Mouse (Mus musculus): Measurements from ENCODE around the gene Pate4.
"Not testable (repeated sequence)": the region's sequence is repeated elsewhere in the genome, so short reads cannot be mapped to it uniquely, and the experiment has no call there.

Pate4 gene

DNA sequence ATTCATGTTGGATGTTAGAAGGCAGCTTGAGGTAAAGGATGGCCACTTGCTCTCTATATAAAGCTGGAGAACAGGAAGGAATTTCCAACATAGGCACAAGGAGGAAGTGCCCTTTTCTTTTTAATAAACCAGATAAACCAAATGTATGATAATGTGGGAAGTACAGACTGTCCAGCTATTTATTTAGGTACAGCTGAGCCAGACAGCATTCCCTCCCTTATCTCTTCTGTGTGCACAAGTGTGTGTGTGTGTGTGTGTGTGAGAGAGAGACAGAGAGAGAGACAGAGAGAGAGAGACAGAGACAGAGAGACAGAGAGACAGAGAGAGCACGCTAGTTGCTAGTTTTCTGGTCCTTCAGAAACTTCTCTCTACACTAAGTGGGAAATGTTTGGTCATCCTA lies at the start of gene Pate4:
TSS of gene Pate4 (minus strand) at position 101 of the 400 bp plus-strand sequence.
- no peak for DNase-seq

DNA sequence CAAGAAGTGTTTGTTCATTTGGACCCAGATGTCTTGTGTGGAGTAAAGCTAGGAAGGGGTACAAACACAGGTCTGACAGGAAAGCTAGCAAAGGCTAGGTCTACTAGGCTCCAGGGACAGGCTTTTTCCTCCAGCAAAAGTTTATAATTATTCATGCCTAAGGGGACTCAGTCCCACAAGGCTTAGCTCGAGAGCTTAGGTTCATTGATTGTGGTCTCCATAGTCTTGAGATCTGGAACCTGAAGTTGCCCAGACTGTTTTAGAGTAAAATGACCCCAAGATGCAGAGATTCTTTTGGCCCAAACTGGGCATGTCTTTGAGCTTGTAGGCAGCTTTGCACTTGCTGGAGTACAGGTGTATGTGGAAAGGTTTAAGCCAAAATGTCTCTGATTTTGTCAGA lies 36.4 kb upstream of the Pate4 start, which contains the start of gene Pate3:
TSS of gene Pate3 (minus strand) at position 101 of the 400 bp plus-strand sequence.
- no peak for DNase-seq

DNA sequence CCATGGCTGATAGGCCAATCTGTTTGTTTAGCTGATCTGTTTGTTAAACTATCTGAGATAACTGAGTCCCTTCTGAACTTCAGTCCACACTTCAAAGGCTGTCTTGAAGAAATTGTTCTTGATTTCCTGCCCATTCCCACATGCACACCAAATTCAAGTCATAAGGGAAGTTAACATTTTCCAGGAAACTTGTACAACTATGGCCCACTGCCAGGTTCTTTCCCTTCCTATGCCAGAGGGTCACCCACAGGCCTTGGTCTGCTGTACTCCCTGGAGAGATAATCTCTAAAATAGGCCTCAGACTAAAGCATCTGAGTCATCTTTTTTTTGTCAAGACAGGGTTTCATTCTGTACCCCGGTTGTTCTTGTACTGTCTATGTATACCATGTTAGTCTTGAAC lies 21.2 kb upstream of the Pate4 start:
- DNase-seq = no peak

DNA sequence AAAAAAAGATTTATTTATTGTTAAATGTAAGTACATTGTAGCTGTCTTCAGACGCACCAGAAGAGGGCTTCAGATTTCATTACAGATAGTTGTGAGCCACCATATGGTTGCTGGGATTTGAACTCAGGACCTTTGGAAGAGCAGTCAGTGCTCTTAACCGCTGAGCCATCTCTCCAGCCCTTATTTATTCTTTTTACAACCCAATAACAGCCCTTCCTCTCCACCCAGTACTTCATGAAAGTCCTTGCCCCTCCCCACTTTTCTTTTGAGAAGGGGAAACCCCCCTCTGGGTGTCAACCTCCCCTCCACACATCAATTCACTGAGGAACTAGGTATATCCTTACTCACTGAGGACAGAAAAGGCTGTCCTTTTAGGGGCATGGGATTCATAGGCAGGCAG lies 5.0 kb upstream of the Pate4 start:
- DNase-seq = not testable (repeated sequence)

DNA sequence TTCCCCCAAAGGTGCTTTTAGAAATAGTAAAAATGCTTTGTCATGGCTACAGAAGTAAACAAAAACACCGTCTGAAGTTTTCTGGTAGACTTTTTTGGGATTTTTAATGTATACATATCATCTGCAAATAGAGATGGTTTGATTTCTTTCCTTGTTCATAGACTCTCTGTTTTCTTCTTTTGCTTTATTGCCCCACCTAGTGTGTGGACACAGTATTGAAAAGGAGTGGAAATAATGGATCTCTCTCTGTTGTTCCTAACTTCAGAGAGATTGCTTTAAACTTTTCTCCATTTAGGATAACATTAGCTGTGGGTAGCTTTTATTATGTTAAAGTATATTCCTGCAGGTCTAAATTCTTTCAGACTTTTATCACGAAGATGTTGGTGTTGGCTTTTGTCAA lies 2.3 kb upstream of the Pate4 start:
- no peak for DNase-seq

DNA sequence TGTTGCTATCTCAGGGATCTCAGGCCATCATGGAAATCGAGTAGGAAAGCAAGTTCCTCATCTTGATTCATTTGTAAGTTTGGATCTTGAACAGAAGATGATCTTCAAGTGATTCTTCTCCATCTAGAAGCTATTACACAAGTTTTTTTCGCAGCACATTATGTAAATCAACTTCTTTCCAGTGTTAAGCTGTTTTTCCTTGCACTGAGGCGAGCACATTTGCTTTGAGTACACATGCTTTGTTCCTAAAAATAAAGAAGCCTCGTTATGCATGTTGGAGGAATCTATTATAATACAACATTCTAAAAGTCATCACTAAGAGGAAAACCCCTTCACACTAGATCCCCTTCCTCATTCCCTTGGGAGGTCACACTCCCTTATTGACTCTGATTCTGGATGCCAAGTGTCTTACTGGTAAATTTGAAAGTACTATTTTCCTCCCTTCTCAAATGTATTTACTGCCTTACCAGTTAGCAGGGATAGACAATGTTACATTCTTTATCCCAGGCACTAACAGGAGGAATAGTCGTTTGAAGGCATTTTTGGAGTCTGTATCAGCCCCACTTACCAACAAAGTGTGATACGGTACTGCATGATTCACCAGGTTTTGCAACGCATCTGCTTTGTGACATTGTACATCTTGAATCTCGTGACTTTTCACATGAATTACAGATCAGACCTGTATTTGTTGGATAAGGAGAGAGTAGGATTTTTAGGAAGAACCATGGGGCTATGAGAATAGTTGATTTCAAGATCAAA lies 3.9 kb downstream of the Pate4 start:
- no peak for DNase-seq

DNA sequence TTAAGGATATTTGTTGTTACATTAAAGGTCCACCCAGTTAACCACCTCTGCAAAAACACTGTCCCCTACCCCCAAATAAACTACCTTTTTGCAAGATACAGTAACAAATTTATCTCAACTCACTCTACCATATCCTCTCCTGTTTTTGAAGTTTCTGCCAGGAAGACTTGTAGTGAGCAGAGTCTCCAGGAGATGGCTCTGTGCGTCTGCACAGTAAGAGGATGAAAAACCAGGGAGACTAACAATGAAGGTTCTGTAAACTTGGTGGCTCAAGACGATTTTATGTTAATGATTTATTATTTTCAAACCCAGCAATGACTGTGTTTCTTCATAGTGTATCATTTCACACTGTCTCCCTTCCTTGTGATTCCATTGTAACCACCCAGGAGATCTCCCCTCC lies 18.8 kb downstream of the Pate4 start:
- no peak for DNase-seq

DNA sequence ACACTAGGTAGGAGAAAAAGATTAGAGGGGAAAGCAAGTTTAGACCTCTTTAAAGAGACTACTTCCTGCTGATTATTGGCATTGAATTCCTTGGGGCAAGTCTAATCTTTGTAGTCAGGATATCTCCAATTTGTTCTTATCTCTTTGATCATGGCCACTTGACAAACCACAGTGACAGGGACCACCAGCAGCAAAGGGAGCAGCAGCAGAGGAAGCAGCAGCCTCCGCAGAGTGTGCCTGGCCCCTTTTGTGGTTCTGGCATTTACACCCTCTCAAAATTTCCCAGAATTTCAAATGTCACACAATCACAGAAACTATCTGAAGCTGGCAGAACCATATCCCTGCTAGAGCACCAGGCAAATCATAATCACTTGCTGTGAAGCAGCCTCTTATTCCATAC lies 24.1 kb downstream of the Pate4 start:
- no peak for DNase-seq

DNA sequence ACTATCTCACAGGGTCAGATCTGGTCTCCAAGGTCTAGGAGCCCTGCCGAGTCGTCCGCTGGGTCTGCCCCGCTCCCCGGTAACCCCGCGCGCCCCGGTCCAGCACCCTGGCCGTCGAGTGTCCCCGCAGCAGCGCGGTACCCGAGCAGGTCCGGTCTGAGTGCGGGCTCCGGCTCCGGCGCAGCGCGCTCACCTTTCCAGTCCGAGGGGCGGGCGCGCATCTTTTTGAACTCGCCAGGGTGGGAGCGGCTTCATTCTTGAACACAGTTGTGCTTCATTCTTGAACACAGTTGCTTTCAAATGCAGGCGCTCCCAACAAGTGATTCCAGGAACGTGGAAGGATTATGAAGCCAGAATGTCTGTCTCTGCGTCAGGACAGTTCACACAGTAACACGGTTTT lies 37.3 kb downstream of the Pate4 start:
- no peak for DNase-seq

DNA sequence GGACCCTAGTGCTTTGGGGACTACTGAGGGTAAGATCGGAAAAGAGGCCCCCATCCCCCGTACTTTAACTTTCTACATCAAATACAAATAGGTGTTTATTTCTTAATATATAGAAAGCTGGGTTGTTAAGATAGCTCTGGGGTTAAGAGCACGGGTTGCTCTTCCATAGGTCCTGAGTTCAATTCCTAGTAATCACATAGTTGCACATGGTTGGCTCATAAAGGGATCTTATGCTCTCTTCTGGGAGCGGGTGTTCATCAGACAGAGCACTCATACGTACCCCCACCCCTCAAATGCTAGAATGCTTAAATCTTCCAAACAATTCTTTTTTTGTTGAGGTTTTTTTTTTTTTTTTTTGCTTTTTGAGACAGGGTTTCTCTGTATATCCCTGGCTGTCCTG lies 41.1 kb downstream of the Pate4 start:
- DNase-seq = no peak

DNA sequence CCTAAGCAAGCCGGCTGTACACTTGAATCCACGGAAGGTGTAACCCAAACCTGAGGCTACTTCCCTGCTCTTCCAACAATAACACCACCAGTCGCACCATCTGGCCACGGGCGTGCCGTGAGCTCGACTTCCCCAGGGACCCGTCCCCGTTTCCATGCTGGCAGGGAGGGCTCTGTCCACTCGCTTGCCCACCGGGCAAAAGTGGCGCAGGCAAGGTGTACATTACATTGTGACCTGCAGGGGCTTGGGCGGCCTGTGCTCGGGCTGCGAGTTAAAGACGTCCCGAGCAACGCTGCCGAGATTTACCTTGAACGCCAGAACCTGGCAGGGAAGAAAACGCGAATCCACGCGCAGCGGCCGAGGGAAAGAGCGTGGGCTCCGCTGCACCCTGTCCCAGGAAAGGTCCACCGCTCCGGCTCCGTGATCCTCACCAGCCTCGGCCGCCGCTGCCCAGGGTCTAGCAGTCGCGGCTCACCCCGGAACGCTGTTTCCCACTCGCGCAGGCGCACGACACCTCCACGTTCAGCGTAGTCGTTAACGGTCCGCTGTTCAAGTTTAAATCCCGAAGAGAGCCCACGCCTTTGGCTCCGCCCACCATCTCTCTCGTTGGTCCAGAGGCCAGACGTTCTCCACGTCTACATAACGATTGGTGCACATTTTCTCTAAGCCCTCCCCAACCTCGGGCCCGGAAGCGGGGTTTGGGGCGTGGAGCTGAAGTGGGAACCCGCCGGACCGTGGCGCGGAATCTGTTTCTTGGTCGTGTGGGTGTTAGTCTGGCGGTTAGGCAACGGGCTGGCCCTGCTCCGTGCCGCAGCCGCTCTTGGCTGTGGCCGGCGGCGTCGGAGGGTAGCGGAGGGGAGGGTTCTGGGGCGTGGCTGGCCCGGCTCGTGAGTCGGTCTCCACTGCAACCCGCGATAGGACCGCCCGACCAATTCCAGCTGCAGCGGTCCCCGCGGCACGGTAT lies 41.9 kb downstream of the Pate4 start, which contains the start of the genes Pate2 and Hyls1:
TSS of gene Pate2 (plus strand) at position 714 of the 964 bp plus-strand sequence.
TSS of gene Hyls1 (minus strand) at position 828 of the 964 bp plus-strand sequence.
- peak; percentile 96 to 97 for DNase-seq

DNA sequence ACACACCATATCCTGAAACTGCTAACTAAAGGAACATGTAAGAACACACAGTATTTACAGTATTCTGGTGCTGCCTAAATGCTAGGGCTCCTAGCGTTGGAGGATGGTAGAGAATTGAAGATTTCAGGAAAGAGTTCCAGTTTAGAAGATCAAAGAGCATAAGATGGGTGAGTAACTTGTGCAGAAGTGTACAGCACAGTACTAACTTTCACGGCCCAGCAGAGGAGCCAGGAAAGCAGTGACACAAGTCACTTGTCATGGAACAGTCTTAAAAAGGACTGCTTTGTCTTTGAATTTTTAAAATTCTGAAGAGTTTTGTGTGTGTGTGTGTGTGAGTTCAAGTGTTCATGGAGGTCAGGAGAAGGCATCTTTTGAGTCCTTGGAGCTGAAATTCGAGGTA lies 43.7 kb downstream of the Pate4 start:
- no peak for DNase-seq

DNA sequence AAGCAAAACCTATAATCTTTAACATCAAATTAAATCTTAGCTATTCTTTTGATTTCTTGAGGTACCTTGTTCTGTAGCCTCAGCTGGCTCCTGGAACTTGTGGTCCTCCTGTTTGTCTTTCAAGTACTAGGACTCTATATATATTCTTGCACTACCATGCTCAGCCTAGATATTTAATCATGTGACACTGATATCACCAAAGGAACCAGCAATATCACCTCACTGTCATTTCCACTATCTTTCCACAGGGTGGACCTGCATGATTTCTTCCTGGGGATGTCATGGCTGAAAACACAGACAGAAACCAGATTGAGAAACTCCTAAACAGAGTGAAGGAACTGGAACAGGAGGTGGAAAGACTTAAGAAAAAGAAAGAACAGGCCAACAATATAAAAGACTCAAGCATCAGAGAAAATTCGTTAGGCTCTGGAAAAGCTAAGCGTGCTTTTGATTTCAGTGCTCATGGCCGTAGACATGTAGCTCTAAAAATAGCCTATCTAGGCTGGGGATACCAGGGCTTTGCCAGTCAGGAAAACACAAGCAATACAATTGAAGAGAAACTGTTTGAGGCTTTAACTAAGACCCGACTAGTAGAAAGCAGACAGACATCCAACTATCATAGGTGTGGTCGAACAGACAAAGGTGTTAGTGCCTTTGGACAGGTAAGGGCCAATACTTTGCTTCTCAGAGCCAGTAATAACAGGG lies 47.1 kb downstream of the Pate4 start:
- DNase-seq = no peak

DNA sequence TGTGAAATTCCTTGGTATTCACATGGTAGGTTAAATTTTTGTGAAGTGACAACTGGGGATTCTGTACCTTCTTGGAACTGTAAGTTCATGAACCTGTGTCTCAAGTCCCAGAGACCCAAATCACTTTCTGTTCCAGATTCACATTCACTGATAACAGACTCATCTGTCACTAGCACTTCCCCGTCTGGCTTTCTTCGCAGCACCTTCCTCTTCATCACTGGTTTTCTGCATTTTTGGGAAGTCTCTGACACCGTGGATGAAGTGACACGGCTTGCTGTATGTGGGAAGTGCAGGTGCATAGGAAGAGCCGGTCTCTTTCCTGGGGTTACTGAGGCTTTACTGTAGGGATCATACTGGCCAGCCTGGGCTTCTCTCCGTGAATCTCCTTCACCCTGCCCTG lies 50.2 kb downstream of the Pate4 start:
- DNase-seq = no peak

DNA sequence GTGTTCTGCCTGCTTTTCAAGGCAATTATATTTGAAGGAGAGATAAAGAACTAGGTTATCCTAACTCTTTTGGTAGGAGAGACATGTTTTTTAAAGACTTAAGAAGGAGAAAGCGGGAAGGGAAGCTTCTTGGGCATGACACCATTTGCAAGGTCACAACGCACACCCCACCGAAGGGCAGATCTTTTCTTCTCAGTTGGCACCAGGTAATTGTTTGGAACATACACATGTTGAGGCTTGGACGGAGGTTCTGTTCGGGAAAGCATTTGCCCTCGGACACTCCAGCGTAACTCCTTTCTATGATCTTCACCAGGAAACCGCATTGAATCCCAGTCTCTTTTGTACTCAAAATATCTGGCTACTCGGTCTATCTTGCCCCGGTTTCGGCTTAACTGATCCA lies 50.7 kb downstream of the Pate4 start:
- no peak for DNase-seq

DNA sequence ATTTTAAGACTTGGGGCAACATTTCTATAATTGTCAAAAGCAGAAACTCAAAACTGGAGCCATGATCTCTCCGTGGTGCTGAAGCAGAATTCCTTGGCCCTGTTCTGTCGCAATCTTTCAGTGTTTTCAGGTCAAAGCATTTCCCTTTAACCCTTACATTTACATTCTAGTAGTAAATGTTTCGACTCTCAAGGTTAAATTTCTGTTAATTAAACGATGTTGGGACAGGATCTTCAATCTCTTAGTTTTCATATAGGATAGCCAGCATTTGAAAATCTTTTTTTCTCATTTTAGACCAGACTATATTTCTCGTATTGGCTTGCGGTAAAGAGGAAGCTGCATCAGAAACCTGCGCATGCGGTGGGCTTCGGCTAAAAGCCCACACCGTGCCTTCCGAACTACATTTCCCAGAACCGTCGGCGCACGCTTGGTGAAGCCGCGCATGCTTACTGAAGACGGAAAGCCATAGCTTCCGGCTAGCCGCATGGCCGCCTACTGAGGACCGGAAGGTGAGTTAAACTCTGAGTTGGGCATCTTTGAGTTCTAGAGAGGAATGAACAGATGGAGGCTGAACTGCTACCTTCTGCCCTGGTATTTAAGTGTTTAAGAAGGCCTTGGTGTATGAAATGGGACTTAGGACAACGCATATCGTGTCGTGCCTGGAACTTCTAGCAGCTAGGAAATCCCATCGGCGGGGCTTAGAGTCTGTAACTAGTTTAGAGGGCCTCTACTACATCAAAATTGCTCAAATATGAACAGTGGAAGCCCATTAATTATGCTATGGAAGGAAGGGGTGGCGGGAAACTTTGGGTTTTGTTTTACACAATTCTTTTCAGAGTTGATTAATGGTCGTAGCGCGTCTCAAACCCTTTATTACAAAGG lies 52.5 kb downstream of the Pate4 start:
- DNase-seq = peak; percentile 75 to 77

DNA sequence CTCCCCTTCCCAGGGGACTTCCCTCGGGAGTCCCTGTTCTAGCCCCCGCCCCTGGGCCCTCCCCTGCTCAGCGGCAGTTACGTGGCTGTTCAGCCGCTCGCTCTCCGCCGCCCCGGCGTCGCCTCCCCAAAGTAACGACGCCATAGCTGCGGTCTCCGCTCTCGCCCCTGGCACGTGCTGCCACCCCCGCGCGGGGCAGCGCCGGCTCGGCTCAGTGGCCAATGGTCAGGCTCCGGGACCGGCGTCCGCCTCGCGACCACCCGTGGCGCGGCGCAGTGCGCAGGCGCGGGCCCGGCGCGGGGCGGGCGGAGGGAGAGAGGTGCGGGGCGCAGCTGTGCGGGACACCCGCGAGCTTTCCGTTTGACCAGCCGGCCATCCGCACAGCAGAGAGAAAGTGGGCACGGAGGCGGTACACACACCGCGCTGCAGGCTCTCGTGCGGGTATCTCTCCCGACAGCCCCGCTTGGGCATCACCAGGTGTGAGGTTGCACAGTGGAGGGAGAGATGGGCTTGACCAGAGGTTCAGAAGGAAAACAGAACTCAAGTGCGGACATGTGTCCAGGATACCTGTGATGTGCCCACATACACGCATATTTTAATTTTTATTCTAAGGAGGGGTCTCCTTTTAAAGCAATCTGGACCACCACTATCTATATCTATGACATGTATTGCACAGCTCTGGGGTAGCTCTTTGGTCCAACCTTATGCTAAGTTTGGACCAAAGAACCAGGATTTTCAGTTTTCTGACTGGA lies 53.3 kb downstream of the Pate4 start, which contains the start of the genes Ddx25 and Pus3:
TSS of gene Ddx25 (minus strand) at position 272 of the 752 bp plus-strand sequence.
TSS of gene Pus3 (plus strand) at position 339 of the 752 bp plus-strand sequence.
- no peak for DNase-seq
